Mouse (Mus musculus): ENCODE results near the gene Phf24. TPM values are rescaled to one million over a fixed set of nuclear protein-coding genes. Genes with fewer than 3 reads are reported as not detected.
A peak's percentile ranks its signal among the peaks of the same experiment; 100 is the strongest.

Phf24 gene
- polyA plus RNA-seq, 1 experiment: 7.6 TPM

- Histone ChIP-seq H3K4me3 (replicated peaks; ENCODE audit: extremely low read depth, low read depth, low read length) (no peak overlapping the region), H3K4me1 (ENCODE audit: control insufficient read depth, insufficient read depth, low read length) (no peaks in the 10 kb centered on the region)
- WGBS: 81% methylated on average over 8 of the region's 8 CpGs
- TF ChIP-seq POLR2A (IDR thresholded peaks at IDR 0.05; ENCODE audit: borderline replicate concordance, extremely low read depth, low read depth, low read length): no peak
- no peak for TF ChIP-seq CTCF (IDR thresholded peaks at IDR 0.05; ENCODE audit: insufficient read depth, low read length)
- no peak for DNase-seq
Measured at GRCm38 (mm10) chr4:42922461-42922860, 6.0 kb downstream of the Phf24 start.

- H3K4me3 ChIP-seq (replicated peaks; ENCODE audit: extremely low read depth, low read depth, low read length): no peak overlapping the region
- no peak for DNase-seq
- H3K4me1 ChIP-seq (ENCODE audit: control insufficient read depth, insufficient read depth, low read length): no peaks in the 10 kb centered on the region
- WGBS: 81% methylated on average over 13 of the region's 13 CpGs
- TF ChIP-seq POLR2A (IDR thresholded peaks at IDR 0.05; ENCODE audit: borderline replicate concordance, extremely low read depth, low read depth, low read length) (no peak), CTCF (IDR thresholded peaks at IDR 0.05; ENCODE audit: insufficient read depth, low read length) (no peak)
Measured at GRCm38 (mm10) chr4:42924095-42924710, 7.7 kb downstream of the Phf24 start.

GRCm38 (mm10) chr4:42928209-42928608 lies 11.7 kb downstream of the Phf24 start:
- TF ChIP-seq POLR2A (IDR thresholded peaks at IDR 0.05; ENCODE audit: borderline replicate concordance, extremely low read depth, low read depth, low read length): no peak
- no peak for TF ChIP-seq CTCF (IDR thresholded peaks at IDR 0.05; ENCODE audit: insufficient read depth, low read length)
- H3K4me3 ChIP-seq (replicated peaks; ENCODE audit: extremely low read depth, low read depth, low read length): no peak overlapping the region

GRCm38 (mm10) chr4:42928952-42929351 lies 12.5 kb downstream of the Phf24 start:
- 91% methylated on average over 9 of the region's 9 CpGs for WGBS
- TF ChIP-seq CTCF (IDR thresholded peaks at IDR 0.05; ENCODE audit: insufficient read depth, low read length) (no peak), POLR2A (IDR thresholded peaks at IDR 0.05; ENCODE audit: borderline replicate concordance, extremely low read depth, low read depth, low read length) (no peak)
- H3K4me3 ChIP-seq (replicated peaks; ENCODE audit: extremely low read depth, low read depth, low read length): no peak overlapping the region

More at GRCm38 (mm10) chr4:42928209-42928608, 11.7 kb downstream of the Phf24 start:
- no peak for DNase-seq
- no peaks in the 10 kb centered on the region for H3K4me1 ChIP-seq (ENCODE audit: control insufficient read depth, insufficient read depth, low read length)
- WGBS: 84% methylated on average over 5 of the region's 5 CpGs

GRCm38 (mm10) chr4:42932229-42932969 lies 15.9 kb downstream of the Phf24 start:
- peak; percentile 1 for DNase-seq
- Histone ChIP-seq H3K4me1 (ENCODE audit: control insufficient read depth, insufficient read depth, low read length) (no peaks in the 10 kb centered on the region; the same call in 1 of the 2 replicates), H3K4me3 (replicated peaks; ENCODE audit: extremely low read depth, low read depth, low read length) (no peak overlapping the region)
- no peak for TF ChIP-seq POLR2A (IDR thresholded peaks at IDR 0.05; ENCODE audit: borderline replicate concordance, extremely low read depth, low read depth, low read length)
- WGBS: 63% methylated on average over 8 of the region's 8 CpGs

More at GRCm38 (mm10) chr4:42928952-42929351, 12.5 kb downstream of the Phf24 start:
- no peak for DNase-seq
- no peaks in the 10 kb centered on the region; the same call in 1 of the 2 replicates for H3K4me1 ChIP-seq (ENCODE audit: control insufficient read depth, insufficient read depth, low read length)

- Histone ChIP-seq H3K4me3 (replicated peaks; ENCODE audit: extremely low read depth, low read depth, low read length) (no peak overlapping the region), H3K4me1 (ENCODE audit: control insufficient read depth, insufficient read depth, low read length) (no peaks in the 10 kb centered on the region; the same call in 1 of the 2 replicates)
- 5% methylated on average over 22 of the region's 22 CpGs for WGBS
- DNase-seq: peak; percentile 48
- TF ChIP-seq CTCF (IDR thresholded peaks at IDR 0.05; ENCODE audit: insufficient read depth, low read length) (no peak), POLR2A (IDR thresholded peaks at IDR 0.05; ENCODE audit: borderline replicate concordance, extremely low read depth, low read depth, low read length) (no peak)
Measured at GRCm38 (mm10) chr4:42933630-42934029, 17.2 kb downstream of the Phf24 start.

- Histone ChIP-seq H3K4me1 (ENCODE audit: control insufficient read depth, insufficient read depth, low read length) (no peaks in the 10 kb centered on the region), H3K4me3 (replicated peaks; ENCODE audit: extremely low read depth, low read depth, low read length) (no peak overlapping the region)
- DNase-seq: no peak
- TF ChIP-seq CTCF (IDR thresholded peaks at IDR 0.05; ENCODE audit: insufficient read depth, low read length) (no peak), POLR2A (IDR thresholded peaks at IDR 0.05; ENCODE audit: borderline replicate concordance, extremely low read depth, low read depth, low read length) (no peak)
- 76% methylated on average over 7 of the region's 7 CpGs for WGBS
Measured at GRCm38 (mm10) chr4:42941396-42941795, 24.9 kb downstream of the Phf24 start.

GRCm38 (mm10) chr4:42943341-42943740 lies 26.9 kb downstream of the Phf24 start:
- DNase-seq: no peak
- WGBS: 61% methylated on average over 5 of the region's 5 CpGs
- Histone ChIP-seq H3K4me1 (ENCODE audit: control insufficient read depth, insufficient read depth, low read length) (no peaks in the 10 kb centered on the region), H3K4me3 (replicated peaks; ENCODE audit: extremely low read depth, low read depth, low read length) (no peak overlapping the region)
- TF ChIP-seq CTCF (IDR thresholded peaks at IDR 0.05; ENCODE audit: insufficient read depth, low read length) (no peak), POLR2A (IDR thresholded peaks at IDR 0.05; ENCODE audit: borderline replicate concordance, extremely low read depth, low read depth, low read length) (no peak)

- WGBS: 80% methylated on average over 9 of the region's 9 CpGs
- Histone ChIP-seq H3K4me1 (ENCODE audit: control insufficient read depth, insufficient read depth, low read length) (peaks cover 2% of the 10 kb centered on the region; the same call in 1 of the 2 replicates), H3K4me3 (replicated peaks; ENCODE audit: extremely low read depth, low read depth, low read length) (no peak overlapping the region)
- DNase-seq: no peak
- TF ChIP-seq POLR2A (IDR thresholded peaks at IDR 0.05; ENCODE audit: borderline replicate concordance, extremely low read depth, low read depth, low read length): no peak
- TF ChIP-seq CTCF (IDR thresholded peaks at IDR 0.05; ENCODE audit: insufficient read depth, low read length): no peak
Measured at GRCm38 (mm10) chr4:42944185-42944584, 27.7 kb downstream of the Phf24 start.

- H3K4me1 ChIP-seq (ENCODE audit: control insufficient read depth, insufficient read depth, low read length): peaks cover 3% of the 10 kb centered on the region; the same call in 1 of the 2 replicates
- TF ChIP-seq CTCF (IDR thresholded peaks at IDR 0.05; ENCODE audit: insufficient read depth, low read length) (no peak), POLR2A (IDR thresholded peaks at IDR 0.05; ENCODE audit: borderline replicate concordance, extremely low read depth, low read depth, low read length) (no peak)
- no peak for DNase-seq
- WGBS: 7% methylated on average over 6 of the region's 6 CpGs
- no peak overlapping the region for H3K4me3 ChIP-seq (replicated peaks; ENCODE audit: extremely low read depth, low read depth, low read length)
Measured at GRCm38 (mm10) chr4:42945043-42945442, 28.6 kb downstream of the Phf24 start.

Measured in lung, adult 2 months (tissue).